Mouse (Mus musculus) R1 (cell line): ENCODE measurements around the gene Fxr1.
"Not testable (repeated sequence)": the region's sequence is repeated elsewhere in the genome, so short reads cannot be mapped to it uniquely, and the experiment has no call there.

ENCODE experiments used
- DNase-seq: peaks from one replicate; pipeline ENCODE4 v3.0.0-alpha.2; 2018; ENCODE audit warnings: low read depth, low spot score

Gene Fxr1

GRCm38 (mm10) chr3:34041990-34042389 lies 22.2 kb downstream of the Fxr1 start:
- no peak for DNase-seq

- DNase-seq: no peak
Measured at GRCm38 (mm10) chr3:34062352-34062751, 42.6 kb downstream of the Fxr1 start.

GRCm38 (mm10) chr3:34068943-34069342 lies 49.2 kb downstream of the Fxr1 start:
- not testable (repeated sequence) for DNase-seq

- DNase-seq: no peak
Measured at GRCm38 (mm10) chr3:34072726-34073125, 53.0 kb downstream of the Fxr1 start.

- DNase-seq: no peak
Measured at GRCm38 (mm10) chr3:34076058-34076759, 56.5 kb downstream of the Fxr1 start.

GRCm38 (mm10) chr3:34080900-34081662 lies 61.3 kb downstream of the Fxr1 start, which contains the start of gene Dnajc19:
TSS of gene Dnajc19 (minus strand) at chr3:34081321.
- peak; percentile 92 for DNase-seq

GRCm38 (mm10) chr3:34081929-34082328 lies 62.2 kb downstream of the Fxr1 start:
- no peak for DNase-seq

- no peak for DNase-seq
Measured at GRCm38 (mm10) chr3:34083655-34084054, 63.9 kb downstream of the Fxr1 start.

GRCm38 (mm10) chr3:34102891-34103290 lies 83.1 kb downstream of the Fxr1 start:
- DNase-seq: peak; percentile 52

- DNase-seq: no peak
Measured at GRCm38 (mm10) chr3:34103902-34104672, 84.3 kb downstream of the Fxr1 start.

GRCm38 (mm10) chr3:34106421-34106820 lies 86.7 kb downstream of the Fxr1 start:
- DNase-seq: no peak

- DNase-seq: no peak
Measured at GRCm38 (mm10) chr3:34107631-34108030, 87.9 kb downstream of the Fxr1 start.

- no peak for DNase-seq
Measured at GRCm38 (mm10) chr3:34111941-34112685, 92.4 kb downstream of the Fxr1 start.

GRCm38 (mm10) chr3:34115806-34116205 lies 96.1 kb downstream of the Fxr1 start:
- no peak for DNase-seq

- no peak for DNase-seq
Measured at GRCm38 (mm10) chr3:34119869-34120268, 100.1 kb downstream of the Fxr1 start.
